Mouse (Mus musculus) left cerebral cortex, adult 18-20 months (tissue): ENCODE measurements around the gene Rbm7. TPM values are rescaled to one million over a fixed set of nuclear protein-coding genes. Genes with fewer than 3 reads are reported as not detected.
"Not testable (repeated sequence)": the region's sequence is repeated elsewhere in the genome, so short reads cannot be mapped to it uniquely, and the experiment has no call there.

Experiments used
- DNase-seq, 2 experiments: peaks; one replicate each; pipeline ENCODE4 v3.0.0; 2021 to 2022; ENCODE audit warnings: low spot score in 2 of 2, mixed read lengths in 1 of 2
- long read RNA-seq, 2 experiments: library from polyadenylated mRNA; stranded (forward); transcript quantifications; one replicate each; pipeline ENCODE4 v2.0.0; 2021
- total RNA-seq, 2 experiments: library from RNA; stranded (reverse); gene quantifications; 2 replicates each; pipeline ENCODE4 v1.2.3; 2021

The Rbm7 gene
- 10 to 100 TPM; 33.8 to 34.2 TPM for total RNA-seq
- long read RNA-seq, experiment 1, transcript Rbm7-201 (5 exons, 1,773 nt), result major isoform, 34 of 72 reads
- long read RNA-seq, experiment 1, transcript Rbm7-204 (6 exons, 1,867 nt), result minor isoform, 14 of 72 reads
- long read RNA-seq, experiment 1, partial matches to known transcripts, result 4 of 72 reads
- long read RNA-seq, experiment 1, other reads (novel, unspliced or antisense), result 17 of 72 reads
- long read RNA-seq, experiment 2, transcript Rbm7-204 (6 exons, 1,867 nt), result minor isoform, 9 of 51 reads
- long read RNA-seq, experiment 2, transcript Rbm7-201 (5 exons, 1,773 nt), result major isoform, 29 of 51 reads
- long read RNA-seq, experiment 2, partial matches to known transcripts, result 6 of 51 reads
- long read RNA-seq, experiment 2, other reads (novel, unspliced or antisense), result 6 of 51 reads

DNA sequence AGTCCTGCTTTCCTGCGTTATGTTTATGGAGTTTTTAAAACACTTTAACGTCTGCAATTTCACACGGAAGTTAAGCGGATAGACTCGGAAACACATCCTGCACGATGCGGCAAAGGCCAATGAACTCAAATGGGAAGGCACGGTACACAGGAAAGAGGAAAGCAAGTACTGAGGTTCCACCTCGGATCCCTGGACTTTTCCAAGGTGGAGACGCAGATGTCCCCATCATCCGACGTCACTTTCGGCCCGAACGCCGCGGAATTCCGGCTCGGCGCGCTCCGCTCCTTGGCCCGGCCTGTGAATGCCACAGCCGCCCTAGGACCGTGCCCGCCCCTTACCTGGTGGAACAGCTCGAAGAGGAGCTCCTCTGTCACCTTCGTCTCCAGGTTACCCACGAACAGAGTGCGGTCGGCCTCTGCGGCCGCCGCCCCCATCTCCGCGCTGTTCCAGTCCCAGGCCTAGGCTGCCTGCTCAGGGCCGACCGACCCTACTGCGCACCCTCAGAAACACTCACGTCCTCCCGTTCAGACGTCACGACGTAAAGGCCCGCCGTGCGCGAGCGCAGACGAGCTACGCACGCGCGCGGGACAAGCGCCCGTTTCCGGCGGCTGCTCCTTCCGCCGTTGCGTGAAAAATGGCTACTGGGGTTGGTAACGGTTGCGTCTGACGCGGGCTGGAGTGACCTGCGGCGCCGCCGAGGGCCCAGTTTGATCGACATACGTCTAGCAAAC lies at the start of gene Rbm7, which contains the start of gene Gm5617:
TSS of gene Rbm7 (minus strand) at position 483 of the 731 bp plus-strand sequence.
TSS of gene Gm5617 (plus strand) at position 626 of the 731 bp plus-strand sequence.
- peak; percentile 93 to 96 for DNase-seq

DNA sequence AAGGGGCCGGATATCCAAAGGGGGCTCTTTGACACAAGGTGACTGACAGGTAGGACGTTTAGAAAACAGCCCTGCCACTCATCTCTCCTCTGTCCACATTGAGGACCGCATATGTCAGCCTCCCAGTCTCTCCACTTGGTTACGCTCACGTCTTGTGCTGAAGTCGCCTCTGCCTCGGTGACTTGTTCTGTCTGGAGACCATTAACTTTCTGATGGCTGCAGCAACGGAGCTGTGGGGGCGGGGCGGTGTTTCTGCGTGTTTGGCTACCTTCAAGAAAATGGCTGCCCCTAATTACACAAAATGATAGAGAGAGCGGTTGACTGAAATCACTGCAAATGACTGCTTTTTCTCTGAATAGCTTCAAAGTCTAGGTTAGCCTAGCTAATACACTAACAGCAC lies 43.6 kb upstream of the Rbm7 start:
- DNase-seq, result peak; percentile 9 to 15

DNA sequence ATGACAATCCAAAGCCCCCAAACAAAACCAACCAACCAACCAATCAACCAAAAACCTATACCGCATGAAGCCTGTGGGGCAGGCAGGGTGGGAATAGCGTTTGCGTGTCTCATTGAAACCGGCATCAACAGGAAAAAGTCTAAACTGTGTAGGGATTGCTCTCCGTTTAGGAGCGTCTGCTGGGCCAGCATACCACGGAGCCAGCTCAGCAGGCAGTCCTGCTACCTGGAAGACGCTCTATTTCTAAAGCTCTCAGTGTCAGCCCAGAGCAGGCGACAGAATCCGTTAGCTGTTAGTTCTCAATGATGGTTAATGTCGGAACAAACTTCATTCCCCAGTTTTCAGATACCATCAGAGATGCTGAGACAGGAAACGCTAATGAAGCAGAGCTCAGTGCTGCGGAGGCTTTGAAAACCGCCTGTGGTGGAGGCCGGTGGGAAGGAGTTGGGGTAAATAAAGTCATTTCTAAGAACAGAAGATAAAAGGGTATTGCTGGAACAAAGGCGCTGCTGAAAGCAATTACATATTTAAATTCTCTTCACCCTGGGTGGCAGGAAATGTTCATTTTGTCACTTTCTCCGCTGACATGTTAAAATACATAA lies 43.0 kb upstream of the Rbm7 start:
- DNase-seq, result no peak

DNA sequence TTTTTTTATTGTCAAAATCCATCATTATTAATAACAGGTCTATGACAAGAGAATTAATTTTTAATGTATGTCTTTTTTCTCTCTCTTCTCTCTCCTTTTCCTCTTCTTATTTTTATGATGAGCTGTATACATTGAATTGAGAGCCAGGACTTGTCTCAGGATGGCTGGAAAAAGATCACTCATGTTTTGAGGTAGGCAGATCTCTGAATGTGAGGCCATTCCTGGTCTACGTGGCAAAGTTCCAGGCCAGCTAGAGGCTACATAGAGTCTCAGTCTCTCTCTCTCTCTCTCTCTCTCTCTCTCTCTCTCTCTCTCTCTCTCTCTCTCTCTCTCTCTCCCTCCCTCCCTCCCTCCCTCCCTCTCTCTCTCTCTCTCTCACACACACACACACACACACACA lies 42.5 kb upstream of the Rbm7 start:
- not testable (repeated sequence) for DNase-seq

DNA sequence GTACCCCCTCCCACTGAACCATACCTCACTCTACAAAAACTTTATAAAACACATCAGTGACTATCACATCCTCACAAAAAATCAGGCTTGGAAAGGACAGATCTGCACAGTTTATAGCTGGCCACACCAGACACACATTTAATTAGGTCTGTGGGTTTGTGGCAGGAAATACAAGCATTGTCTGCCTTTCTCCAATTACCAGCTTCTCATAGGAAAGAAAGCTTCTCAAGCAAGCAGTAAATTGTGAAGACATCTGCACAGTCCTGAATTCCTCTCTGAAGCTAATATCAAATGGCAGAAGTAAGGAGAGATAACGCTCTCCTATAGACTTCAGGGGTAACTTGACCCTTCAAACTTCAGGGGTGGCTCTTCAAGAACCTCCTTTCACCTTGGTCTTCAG lies 41.3 kb upstream of the Rbm7 start:
- DNase-seq, result no peak

DNA sequence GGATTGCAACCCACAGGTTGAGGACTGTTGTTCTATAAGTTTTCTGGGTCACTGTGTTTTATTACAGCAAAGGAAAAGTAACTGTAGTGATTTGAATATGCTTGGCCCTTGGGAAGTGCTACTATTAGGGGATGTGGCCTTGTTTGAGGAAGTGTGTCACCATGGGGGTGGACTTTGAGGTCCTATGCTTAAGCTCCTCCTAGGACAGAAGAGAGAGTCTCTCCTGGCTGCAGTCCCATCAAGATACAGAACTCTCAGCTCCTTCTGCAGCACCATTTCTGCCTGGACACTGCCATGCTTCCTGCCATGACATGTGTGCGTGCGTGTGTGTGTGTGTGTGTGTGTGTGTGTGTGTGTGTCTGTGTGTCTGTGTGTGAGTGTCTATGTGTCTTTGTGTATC lies 37.6 kb upstream of the Rbm7 start:
- DNase-seq, result no peak

DNA sequence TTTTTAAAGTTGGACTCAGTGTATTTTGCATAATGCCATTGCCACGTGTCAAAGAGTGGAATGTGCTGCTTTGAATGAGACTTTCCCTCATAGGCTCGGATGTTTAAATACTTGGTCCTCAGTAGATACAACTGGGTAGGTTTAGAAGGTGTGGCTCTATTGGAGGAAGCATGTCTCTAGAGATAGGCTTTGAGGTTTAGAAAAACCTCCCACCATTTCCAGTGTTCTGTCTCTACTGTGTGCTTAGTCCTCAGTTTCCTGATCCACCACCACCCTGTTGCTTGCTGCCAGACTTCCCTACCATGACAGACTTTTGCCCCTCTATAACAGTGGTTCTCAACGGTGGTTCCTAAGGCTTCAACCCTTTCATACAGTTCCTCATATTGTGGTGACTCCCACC lies 37.1 kb upstream of the Rbm7 start:
- DNase-seq, result no peak

DNA sequence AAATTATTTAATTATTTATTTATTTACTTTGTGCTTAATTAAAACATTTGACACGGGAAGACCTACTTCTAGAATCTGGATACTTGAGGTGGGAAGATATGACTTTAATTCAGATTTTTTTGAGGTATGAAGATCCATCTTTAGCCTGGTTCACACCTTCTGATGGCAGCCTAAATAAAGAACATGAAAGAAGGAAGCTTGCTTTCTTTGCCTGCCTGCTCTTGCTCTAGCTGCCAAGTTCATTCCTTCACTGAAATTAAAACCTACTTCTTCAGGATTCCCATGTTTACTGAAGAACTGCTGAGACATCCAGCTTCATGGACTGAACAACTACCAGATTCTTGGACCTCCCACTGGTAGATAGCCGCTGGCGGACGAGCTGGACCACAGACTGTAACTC lies 36.2 kb upstream of the Rbm7 start:
- no peak for DNase-seq

DNA sequence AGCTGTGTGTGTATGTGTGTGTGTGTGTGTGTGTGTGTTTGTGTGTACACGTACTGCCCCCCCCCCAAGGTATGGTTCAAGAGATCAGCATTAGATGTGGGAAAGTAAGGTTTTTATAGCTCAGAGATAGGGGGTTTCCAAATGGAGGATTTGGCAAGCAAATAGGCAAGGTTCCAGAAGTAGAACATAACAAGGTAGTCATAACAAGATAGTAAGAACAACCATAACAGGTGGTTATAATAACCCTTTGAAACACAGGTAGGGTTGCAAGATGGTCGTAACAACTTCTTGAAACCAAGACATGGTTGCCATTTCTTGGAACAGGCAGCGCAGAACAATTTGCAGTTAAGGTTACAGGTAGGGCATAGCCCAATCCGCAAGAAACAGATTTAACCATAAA lies 31.4 kb upstream of the Rbm7 start:
- no peak for DNase-seq

DNA sequence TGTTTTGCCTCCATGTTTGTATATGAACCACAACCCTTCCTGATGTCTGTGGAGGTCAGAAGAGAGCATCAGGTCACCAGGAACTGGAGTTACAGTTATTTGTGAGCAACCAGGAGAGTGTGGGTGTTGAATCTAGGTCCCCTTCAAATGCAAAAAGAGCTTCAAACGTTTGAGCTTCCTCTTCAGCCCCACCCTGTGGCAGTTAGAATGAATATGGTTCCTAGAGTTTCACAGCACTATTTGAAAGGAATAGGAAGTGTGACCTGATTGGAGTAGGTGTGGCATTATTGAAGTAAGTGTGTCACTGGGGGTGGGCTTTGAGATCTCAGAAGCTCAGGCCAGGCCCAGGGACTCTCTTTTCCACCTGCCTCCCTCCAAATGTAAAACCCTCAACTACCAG lies 30.5 kb upstream of the Rbm7 start:
- no peak for DNase-seq

DNA sequence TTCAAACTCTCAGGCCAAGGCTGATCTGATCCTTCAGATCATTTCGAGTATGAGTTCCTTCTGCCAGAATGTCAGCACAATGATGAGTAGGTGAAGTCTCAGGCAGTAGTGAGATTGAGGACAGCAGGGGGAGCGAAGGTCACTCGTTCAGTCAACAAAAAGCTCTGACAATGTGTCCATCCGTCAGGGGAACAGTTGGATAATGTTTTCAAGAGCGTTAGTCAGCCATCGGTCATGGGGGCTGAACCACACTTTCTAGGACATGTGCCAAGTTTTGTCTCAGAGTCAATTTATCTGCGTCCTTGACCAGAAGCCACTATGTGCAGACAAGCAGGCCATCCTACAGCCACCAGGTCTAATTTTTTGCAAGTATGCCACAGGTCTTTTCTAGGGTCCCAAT lies 25.3 kb upstream of the Rbm7 start:
- DNase-seq, result not testable (repeated sequence)

DNA sequence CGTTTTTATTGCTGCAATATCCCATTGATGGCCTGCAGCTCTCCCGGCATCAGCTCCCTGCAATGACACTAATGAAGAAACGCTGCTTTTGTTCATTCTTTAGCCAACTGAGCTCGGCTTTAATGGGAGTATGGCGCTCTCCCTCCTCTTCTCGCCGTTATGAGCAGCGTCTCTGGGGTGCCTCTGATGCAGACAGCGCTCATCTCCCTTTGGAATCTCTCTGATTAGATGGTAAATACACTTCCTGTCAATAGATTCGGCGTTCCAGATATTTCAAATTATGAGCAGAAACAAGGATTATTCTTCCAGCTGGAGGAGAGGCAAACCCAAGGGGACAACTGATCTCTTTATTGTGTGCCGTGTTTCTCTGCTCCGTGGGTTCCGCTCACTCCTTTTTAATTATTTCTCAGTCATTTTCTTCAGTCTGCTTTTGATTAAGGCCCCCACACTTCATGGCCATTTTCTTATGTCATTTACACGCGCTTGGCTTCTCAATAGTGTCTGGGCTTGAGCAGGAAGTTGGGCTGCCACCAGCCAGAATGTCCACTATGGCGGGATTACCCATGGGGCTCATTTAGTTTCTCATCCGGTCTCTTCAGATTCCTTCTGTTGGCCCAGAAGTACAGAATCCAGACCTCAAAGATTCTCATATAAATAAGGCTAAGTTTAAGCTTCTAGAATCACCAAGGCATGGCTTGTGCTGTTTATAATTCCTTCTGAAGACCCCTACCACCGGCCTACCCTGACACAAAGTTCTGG lies 22.5 kb upstream of the Rbm7 start:
- DNase-seq, result no peak

DNA sequence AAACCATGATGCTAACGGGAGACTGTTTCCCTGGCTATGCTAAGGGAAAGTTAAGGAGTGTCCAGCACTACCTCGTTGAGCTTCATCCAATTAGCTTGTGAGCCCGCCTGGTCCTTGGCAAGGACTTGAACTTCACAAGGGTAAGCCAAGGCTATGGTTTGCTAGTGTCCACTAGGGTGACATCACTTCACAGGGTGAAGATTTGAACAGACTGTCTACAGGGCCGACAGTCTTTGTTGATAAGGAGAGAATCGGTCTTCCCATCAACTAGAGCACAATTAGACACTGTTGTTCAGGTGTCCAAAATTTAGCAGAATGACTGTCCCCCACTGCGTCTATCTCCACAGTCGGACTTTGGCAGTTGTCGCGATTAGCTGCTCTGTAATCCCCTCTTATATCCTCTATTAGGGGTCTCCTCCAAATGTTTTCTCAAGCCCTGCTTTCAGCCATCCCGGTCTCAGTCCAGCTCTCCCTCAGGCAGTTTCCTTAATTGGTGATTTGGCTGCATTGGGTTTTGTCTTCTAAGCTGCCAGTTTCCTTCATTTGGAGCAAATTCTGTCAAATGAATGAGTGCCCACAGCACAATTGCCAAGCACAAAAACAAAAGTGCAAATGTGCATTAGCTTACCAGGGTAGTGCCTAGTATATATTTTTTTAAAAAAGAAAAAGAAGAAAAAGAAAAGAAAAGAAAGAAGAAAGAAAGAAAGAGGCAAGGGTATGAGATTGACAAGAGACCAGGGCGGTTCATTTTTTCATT lies 21.7 kb upstream of the Rbm7 start:
- no peak for DNase-seq

DNA sequence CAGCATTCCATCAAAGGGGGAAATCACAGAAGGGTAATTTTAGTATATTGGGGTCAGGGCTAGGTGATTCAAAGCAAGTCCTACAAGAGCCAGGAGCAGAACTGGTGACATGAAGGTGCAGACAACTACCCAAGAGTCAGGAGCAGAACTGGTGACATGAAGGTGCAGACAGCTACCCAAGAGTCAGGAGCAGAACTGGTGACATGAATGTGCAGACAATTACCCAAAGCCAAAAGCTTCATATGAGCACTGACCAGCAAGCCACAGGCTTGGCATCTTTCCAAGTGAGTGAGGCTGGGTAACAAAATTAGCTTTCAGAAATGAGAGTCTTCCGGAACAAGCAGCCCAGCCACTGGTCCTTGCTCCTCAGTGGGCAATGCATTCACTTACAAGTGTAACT lies 20.2 kb upstream of the Rbm7 start:
- no peak for DNase-seq

DNA sequence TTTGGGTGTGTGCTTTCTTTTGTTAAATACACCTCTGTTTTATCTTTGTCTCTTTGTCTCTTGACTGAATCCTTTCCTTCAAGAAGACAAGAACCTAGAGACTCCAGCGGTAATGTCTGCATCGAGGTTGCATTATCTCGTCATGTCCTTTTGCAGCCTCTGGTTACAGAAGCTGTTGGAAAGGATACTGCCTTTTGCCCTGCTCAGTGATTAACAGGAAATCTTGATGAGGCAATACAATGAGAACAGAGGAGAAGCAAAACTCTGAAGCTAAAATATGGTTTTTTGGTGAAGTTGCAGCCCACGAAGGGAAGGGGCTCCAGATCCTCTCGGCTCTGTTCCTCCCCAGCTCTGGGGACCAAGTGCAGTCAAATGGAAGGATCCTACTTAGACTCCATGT lies 15.0 kb upstream of the Rbm7 start:
- no peak for DNase-seq

DNA sequence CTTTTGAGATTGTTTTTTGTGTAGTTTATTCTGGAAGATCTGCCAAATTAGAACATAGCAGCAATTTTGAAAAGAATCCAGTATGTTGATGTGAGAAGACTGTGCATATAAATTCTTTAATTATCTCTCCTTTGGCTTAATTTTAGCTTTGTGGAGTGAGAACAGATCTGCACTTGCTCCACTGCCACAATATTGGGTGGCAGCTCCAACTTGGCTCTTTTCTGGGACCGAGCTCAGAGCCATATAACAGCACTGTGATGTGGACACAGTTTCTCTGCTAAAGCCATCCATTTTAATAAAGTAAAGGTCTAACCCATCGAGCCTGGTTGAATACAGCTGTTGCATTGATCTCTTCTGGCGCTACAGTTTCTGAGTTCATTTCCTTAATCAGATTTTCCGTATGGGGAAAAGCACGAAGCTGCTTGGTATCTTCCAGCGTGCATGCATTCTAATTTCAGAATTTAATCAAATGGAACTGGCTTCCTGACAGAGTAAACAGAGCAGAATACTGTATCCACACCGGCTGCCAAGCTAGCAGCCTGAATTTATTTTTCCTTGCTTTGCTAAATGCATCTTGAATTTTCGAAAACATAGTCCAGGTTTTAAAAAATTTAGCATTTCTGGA lies 9.8 kb upstream of the Rbm7 start:
- no peak for DNase-seq

DNA sequence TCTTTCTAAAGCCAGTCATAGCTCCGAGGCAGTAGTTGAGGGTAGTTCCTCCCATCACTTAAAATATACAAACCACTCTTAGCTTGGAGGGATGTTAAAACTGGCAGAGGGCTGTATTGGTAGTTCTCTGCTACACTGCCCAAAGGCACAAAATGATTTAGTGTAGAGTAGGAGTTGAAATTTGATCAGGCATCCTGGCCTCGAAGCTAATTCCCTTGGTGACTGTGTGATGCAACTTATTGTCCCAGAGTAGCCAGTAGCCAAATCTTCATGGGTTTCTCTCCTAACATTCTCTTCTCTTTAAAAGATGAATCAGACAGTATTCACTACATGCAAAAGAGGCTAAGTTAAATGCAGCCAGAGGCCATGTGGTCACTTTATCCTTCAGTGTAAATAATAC lies 7.9 kb upstream of the Rbm7 start:
- DNase-seq, result no peak

DNA sequence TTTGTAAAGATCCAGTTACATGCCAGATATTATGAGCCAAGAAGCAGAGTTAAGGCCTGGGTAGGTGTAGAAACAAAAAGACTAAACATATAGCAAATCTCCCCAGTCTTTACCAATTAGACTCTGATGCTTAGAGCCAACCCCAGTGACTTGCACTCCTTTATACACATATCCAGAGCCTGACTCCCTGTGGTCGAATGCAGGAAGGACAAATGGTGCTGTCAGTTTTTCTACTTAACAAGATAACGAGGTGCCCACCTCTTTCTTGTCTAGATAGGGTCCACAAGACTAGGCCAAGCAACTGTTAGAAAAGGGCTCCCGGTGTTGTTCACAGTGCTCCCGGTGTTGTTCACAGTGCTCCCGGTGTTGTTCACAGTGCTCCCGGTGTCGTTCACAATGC lies 6.1 kb upstream of the Rbm7 start:
- DNase-seq, result no peak

DNA sequence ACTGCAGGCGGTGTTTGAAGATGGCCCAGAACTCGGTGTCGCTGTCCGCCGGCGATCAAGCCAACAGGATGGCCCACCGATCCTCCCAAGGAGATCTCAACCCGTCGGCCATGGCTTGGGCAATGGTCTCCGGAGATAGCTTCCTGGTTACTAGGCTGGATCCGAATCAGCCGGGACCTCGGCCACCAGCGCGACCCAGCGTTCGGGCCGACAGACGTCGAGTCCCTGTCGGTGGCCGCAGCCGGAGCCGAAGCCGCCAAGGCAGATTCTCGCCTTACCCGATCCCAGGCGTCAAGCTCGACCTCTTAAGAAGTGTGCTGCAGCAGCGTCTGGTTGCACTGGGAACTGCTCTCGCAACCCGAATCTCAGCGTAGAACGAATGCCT lies 441 bp upstream of the Rbm7 start:
- no peak for DNase-seq
